Mouse (Mus musculus): ENCODE measurements around the gene Map1b.
A peak's percentile ranks its signal among the peaks of the same experiment; 100 is the strongest.

The Map1b gene

DNA sequence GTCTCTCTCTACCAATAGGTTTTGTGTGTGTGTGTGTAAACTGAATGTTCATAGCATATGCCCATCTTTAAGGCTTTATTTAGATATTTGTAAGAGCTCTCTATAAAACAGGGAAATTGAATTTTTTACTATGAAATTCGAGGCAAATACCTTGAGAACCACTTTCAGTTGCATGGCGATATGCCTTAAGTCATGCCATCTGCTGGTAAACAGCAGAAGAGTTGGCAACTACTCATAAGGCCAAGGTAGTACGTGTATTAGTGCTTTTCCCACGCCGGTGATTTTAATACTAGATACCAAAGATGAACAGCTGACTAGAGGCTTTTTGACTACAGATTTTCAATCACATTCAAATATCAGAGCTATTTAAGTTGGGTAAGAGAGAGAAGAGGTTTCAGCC lies 27.2 kb downstream of the Map1b start:
- no peak for DNase-seq (ENCODE audit: extremely low spot score)

DNA sequence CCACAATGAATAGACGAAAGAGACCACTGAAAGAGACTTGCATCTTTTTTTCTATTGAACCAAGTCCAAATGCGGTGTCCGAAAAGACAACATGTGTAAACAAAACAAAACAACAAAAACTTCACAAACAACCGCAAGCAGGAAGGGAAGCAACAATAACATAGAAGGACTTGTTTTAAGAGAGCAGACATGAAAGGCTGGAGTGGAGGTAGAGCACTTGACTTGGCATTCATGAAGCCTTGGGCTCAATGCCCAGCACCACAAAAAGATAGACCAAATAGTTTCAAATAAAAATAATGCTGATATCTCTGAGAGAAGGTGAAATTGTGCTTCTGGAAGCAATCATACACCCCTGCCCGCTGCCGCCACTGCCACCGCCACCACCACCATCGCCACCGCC lies 30.5 kb downstream of the Map1b start:
- no peak for DNase-seq (ENCODE audit: extremely low spot score)

DNA sequence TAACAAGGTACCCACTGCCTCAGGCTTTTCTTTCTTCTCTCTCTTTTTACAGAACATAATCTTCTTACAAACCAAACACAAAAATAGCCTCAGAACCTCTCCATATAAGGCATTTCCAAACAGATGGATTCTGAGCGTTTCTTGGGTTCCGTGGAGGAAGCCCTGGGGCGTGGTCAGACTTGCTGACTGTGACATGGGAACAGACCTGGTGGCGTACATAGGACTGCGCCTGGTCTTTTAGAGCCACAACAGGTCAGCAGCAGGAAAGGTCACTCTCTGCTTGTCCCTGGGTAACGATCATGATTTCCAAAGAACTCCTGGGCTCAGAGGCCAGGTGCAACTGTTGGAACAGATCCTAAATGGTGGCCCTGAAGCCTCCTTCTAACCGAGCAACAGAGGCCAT lies 31.0 kb downstream of the Map1b start:
- DNase-seq (ENCODE audit: extremely low spot score): no peak

- DNase-seq (ENCODE audit: extremely low spot score): no peak
Measured at GRCm38 (mm10) chr13:99484905-99485304, 31.4 kb downstream of the Map1b start.

- no peak for DNase-seq (ENCODE audit: extremely low spot score)
Measured at GRCm38 (mm10) chr13:99483433-99483832, 32.9 kb downstream of the Map1b start.

DNA sequence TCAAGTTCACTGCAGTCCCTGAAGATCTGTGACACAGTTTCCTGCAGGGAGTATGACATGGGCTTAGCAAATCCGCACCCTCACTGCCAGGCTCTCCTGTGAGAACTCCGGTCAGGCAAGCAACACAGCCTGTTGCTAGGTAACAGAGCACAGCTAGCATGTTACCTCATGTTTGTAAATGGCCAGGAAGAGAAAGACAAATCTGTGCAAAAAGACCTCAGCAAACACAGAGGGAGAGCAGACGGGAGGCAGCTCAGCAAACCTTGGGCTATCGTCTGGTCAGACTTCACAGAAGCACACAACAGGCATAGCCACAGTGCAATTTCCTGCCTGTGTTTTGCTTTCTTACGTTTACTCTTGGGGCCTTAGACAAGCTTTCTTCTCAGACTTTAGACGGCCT lies 40.9 kb downstream of the Map1b start:
- peak; percentile 70 for DNase-seq (ENCODE audit: extremely low spot score)

GRCm38 (mm10) chr13:99475033-99475432 lies 41.3 kb downstream of the Map1b start:
- DNase-seq (ENCODE audit: extremely low spot score): peak; percentile 62

GRCm38 (mm10) chr13:99474108-99474507 lies 42.2 kb downstream of the Map1b start:
- DNase-seq (ENCODE audit: extremely low spot score): no peak

- DNase-seq (ENCODE audit: extremely low spot score): no peak
Measured at GRCm38 (mm10) chr13:99472028-99472427, 44.3 kb downstream of the Map1b start.

DNA sequence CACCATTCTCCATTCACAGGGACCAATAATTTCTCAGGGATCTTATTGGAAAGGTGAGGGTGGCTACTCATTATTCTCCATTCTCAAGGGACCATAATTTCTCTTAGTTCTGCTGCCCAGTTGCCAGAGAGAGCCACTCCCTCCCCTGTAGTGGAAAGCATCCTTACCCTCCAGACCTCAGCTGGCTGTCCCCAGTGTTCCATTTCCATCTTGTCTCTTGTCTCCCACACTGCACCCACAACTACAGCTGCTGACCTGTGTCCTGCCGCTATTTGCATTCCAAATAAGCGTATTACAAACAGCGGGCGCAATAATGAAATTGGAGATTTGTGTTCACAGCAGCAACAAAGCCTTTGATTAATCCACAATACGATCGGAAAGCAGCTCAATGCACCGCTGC lies 46.3 kb downstream of the Map1b start:
- DNase-seq (ENCODE audit: extremely low spot score): no peak

DNA sequence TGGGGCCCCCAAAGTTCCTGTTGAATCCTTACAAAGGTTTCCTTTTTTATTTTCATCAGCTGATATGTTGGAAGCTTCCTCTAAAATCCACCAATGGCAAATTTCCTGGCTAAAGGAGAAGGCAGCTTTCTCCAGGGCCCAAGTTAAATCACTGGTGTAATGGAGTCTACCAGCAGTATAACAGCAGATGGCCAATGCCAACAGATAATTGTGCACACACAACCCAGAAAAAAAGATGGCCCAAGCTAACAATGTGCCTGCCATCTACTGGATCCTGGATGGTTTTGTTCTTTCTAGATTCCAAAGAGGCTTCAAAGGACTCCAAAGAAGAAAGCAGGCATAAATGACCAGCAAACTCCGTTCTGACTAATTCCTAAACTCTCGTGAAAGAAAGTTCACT lies 48.1 kb downstream of the Map1b start:
- DNase-seq (ENCODE audit: extremely low spot score): no peak

GRCm38 (mm10) chr13:99466811-99467315 lies 49.5 kb downstream of the Map1b start:
- no peak for DNase-seq (ENCODE audit: extremely low spot score)

DNA sequence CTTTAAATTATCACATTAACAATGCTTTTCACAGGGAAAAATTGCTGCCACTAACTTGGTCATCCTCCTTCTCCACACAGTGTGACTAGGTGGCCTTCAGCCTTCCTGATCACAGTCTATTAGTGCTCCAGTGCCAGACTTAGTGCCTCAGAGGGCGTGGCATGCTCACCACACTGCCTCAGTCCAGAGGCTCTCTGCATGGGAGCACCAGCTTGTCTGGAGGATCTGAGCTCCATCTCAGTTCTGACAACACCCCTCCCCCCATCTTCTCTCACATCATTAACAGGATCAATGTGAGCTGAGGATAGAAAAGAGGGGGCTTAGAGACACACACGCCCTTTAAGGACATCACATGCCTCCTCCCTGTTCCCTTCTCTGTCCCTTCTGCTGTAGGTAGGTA lies 50.3 kb downstream of the Map1b start:
- DNase-seq (ENCODE audit: extremely low spot score): no peak

- no peak for DNase-seq (ENCODE audit: extremely low spot score)
Measured at GRCm38 (mm10) chr13:99464551-99464950, 51.8 kb downstream of the Map1b start.

- no peak for DNase-seq (ENCODE audit: extremely low spot score)
Measured at GRCm38 (mm10) chr13:99461886-99462285, 54.5 kb downstream of the Map1b start.

DNA sequence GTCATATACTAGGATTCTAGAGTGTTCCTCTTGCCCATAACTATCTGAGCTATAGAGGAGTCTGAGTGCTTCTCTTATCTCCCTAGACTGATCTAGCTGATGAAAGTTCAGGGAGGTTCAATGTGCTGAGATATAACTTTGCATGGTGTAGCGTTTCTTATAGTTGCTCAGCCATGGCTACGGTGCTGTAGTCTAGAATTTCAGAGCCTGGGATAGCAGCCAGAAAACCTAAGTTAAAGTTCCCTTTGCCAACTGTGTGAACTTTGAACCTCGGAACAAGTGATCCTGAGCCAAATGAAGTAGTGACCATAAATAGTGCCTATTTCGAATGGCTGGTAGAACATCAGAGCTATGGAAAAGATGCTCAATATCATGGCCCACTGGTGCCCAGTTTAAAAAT lies 56.7 kb downstream of the Map1b start:
- no peak for DNase-seq (ENCODE audit: extremely low spot score)

DNA sequence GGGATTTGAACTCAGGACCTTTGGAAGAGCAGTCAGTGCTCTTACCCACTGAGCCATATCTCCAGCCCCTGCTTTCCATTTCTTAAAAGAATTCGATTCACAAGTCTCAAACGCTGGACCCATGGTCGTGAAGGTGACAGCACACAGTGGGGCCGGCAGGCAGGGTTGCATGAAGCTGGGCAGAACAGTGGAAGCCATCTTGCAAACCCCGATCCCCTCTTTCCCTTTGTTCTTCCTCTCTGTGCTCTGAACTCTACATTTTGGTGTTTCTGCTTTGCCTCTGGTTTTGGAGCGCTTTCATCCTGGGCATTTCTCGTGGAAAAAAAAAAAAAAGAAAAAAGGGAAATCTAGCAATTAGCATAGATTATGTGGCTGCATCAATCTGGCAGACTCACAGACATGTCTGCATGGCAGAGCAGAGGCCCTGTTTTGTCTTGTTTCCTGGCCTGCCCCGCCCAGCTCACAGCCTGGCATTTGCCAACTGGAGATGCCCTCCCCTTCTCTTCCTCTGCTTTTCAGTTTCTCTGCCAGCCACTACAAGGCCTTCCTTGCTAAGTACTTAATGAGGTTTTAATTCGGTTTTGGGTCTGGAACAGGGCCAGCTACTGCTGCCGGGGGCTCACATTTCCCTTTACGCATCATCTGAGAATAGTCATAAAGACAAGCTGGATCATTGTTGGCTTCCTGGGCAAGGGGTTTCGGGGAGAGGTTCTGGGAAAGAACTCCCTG lies 57.5 kb downstream of the Map1b start:
- DNase-seq (ENCODE audit: extremely low spot score): no peak

- DNase-seq (ENCODE audit: extremely low spot score): no peak
Measured at GRCm38 (mm10) chr13:99454977-99455376, 61.4 kb downstream of the Map1b start.

DNA sequence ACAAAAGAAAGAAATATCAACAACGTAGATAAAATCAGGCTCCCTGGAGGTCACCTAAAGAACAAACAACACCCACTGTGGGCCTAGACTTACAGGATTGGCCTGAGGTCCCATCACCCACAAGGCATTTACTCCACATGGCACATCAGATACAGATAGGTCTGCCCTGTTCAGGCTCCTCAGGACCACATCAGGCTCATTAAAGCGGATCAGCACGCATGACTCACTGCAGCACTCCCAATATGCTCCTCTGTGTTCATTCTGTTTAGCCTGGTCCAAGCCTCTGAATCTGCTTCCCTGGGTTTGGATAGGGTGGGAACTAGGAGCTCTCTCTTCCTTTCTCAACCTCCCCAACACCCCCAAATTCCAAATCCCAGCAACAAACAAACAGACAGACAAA lies 63.9 kb downstream of the Map1b start:
- DNase-seq (ENCODE audit: extremely low spot score): no peak

DNA sequence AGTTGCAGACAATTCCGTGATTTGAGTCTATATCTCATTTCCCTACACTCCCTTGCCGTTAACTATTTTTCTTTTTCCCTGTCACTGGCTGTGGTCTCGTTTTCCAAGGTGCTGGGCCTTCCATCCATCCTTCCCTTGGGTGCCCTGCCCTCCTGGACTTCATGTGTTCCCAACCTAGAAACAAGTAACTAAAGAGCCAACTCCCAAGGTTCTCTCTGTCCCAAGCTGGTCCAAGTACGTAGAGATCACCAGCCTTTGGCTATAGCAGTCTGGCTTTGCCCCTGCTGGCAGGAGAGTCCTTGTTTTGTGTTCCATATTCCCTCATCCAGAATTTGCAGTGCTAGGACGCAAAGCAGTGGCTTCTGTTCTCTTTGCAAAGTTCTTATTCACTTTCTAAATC lies 65.1 kb downstream of the Map1b start:
- DNase-seq (ENCODE audit: extremely low spot score): no peak

GRCm38 (mm10) chr13:99450766-99451165 lies 65.6 kb downstream of the Map1b start:
- no peak for DNase-seq (ENCODE audit: extremely low spot score)

DNA sequence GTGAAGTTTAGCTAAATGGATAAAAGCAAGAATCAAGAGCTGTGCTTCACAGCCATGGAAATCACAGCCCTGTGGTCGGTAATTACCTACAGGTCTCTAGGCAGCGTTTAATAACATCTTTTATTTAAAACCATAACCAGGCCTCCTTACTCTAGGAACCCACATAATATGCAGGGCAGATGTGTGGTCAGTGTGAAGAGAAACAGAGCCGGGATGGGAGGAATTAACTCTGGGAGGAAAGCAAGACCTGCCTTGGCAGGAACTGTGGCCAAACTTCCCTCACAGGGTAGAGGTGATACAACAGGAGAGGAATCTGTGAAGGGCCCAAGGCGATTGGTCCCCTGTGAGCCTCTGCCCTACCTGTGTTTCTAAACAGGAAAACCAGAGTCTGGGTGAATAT lies 66.8 kb downstream of the Map1b start:
- no peak for DNase-seq (ENCODE audit: extremely low spot score)

DNA sequence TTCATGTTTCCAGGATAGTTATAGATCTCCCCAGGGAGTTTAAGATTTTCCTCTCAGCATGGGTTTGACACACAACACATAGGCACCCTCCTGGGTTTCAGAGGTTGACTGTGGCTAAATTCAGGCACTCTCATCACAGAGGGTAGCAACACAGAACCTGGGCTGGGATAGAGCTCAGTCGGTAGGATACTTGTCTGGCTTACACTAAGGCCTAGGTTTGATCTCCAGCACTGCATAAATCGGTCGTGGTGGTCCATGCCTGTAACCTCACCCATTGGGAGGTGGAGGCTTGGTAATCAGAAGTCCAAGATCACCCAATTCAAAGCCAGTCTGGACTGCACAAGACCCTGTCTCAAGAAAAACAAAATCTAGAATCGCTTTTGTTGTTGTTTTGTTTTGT lies 68.1 kb downstream of the Map1b start:
- DNase-seq (ENCODE audit: extremely low spot score): peak; percentile 20
